Mouse (Mus musculus) kidney, postnatal 14 days (tissue): ENCODE results near the gene Ccne1.
"Not testable (repeated sequence)": the region's sequence is repeated elsewhere in the genome, so short reads cannot be mapped to it uniquely, and the experiment has no call there.

ENCODE experiments used
- DNase-seq: peaks from one replicate; pipeline ENCODE4 v3.0.0; 2022; ENCODE audit warnings: mixed read lengths

Gene Ccne1

GRCm38 (mm10) chr7:38107371-38108259 is at the start of gene Ccne1:
TSS of gene Ccne1 (minus strand) at chr7:38107534.
- DNase-seq, result peak; percentile 99

DNA sequence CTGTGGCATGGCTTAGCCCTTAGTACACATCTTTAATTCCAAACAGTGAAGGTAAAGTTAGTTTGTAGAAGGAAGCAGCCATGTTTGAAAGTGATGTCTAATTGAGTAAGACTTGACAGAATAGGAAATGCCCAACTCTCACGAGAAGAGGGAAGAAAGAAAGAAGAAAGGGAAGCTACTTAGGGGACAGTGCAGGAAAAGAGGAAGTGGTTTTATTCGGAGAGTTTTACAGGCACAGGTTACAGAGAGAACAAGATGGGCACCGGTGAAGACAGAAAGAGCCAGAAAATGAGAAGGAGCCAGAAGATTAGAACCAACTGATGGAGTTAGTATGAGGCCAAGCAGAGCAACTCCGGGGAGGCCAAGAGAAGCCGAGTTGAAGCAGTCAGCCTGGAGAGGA is 48.5 kb upstream of the Ccne1 start:
- no peak for DNase-seq

- DNase-seq, result no peak
Measured at GRCm38 (mm10) chr7:38152571-38152970, 45.2 kb upstream of the Ccne1 start.

GRCm38 (mm10) chr7:38151706-38152312 is 44.5 kb upstream of the Ccne1 start:
- no peak for DNase-seq

DNA sequence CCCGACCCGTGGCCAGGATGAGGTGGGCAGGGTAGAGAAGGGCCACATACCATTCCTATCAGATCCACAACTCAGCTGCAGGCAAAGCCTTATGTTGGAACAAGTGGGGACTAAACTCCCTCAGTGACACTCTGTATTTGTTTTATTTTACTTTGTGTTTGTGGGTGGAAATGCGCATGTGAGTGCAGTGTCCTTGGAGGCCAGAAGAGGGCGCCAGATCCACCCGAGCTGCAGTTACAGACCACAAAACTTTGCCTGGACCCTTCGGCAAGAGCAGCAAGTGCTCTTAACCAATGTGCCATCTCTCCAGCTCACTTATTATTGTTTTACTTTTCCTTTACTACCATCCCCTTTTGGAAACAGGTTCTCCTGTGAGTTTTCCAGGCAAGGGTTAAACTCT is 40.1 kb upstream of the Ccne1 start:
- no peak for DNase-seq

DNA sequence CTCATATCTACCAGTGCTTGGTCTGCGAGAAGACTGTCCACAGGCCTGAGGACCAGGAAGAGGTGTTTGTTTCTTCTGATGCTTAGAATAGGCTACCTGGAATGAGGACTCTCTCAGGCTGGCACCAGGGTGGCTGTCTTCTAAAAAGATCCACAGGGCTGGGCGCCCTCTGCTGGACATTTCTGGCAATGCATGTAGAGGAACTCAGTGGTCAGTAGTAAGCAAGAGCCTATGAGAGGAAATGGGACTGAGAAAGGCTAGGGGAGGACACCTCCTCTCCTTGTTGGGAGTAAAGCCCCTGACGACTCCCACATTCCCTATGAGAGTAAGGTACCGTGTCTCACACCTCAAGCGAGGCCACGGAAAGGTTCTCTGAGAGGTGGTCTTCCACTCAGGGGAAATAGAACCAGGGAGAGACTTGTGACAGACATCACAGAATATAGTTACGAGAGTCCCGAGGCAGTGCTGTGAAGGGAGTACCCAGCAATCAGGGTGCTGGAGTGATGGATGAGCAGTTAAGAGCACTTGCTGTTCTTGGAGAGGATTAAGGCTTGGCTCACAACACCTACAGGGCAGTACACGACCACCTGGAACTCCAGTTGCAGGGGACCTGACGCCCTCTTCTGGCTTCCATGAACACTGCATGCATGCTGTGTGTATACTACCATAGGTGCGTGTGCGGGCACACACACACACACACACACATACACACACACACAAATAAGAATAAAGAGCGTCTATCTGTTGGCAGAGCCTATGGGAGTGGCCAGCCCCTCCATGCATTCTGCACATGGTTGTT is 34.6 kb upstream of the Ccne1 start:
- peak; percentile 85 for DNase-seq

DNA sequence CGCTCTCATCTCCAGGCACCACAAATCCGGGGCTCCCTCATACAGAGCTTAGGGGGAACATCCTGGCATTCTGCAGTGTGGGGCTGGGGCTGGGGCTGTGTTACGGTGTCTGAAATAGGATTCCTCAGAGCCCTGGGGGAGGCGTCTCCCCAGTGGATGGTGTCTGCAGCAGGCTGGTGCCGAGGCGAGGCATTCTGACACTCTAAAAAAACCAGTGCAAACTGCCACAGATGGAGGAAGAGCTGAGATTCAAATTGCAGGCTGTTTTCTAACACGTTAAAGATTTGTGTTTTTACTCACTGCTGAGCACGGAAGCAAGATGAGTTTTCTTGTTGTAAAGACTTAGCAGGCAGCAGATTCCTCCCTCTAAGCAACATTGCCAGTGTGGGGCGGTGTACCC is 33.0 kb upstream of the Ccne1 start:
- DNase-seq, result no peak

DNA sequence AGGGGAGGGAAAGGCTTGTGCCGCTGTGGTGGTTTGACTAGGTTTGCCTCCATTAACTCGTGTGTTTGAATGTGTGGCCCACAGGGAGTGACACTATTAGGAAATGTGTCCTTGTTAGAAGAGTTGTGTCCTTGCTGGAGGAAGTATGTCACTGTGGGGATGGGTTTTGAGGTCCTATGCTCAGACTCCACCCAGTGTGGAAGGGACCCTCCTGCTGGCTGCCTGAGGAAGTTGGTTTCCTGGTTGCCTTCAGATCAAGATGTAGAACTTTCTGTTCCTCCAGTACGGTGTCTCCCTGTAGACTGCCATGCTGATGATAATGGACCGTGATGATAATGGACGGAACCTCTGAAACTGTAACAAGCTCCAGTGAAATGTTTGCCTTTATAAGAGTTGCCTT is 27.1 kb upstream of the Ccne1 start:
- DNase-seq, result no peak

GRCm38 (mm10) chr7:38131186-38131585 is 23.9 kb upstream of the Ccne1 start:
- DNase-seq, result peak; percentile 48

DNA sequence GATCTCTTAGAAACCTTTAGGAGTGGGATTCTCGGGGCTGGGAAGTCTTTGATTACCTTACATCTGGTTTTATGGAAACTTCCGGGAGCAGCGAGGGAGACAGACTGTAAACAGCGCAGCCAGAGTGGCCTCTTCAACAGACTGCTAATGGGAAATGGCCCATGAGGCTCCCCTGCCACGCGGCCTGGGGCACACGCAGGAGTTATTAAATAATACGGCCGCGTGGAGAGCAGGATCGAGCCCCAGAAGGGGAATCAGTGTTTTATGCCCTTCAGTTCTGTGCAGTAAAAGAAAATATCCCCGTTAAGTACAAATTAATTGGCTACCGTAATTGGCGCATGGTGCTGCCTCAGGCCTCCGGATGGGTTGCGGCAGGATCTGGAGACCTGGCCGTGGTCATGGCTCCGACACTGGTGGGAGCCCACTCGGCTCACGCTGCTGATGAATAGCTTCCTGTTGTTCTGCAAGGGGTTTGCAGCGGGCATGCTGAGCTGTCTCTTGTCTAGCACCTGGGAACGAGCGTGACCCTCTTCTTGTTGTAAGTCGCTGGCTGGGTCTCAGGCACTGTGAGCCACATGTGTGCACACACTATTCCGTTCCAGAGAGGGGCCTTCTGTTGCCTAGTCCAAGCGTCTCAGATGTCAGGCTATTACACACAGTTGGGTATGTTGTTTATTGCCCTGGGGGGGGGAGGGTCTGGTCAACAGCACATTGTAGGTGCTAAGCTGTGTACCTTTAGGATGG is 22.8 kb upstream of the Ccne1 start:
- DNase-seq, result no peak

DNA sequence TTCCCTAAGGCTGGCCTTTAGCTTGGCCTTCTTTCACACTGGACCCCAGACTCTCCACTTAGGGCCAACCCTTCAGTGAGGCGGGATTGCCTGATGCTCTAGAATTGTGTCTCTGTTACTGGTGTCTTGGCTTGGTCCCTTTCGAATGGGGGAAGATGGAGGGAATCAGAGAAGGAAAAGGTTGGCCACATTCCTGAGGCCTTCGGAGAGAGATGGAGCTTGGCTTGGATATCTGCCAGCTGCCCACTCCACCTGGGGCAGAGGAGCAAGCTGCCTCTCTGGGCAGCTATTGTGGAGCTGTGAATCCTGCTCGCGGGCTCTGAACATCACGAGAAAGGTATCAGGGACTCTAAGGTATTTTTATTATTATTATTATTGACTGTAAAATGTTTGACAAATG is 22.2 kb upstream of the Ccne1 start:
- DNase-seq, result no peak

GRCm38 (mm10) chr7:38128256-38128655 is 20.9 kb upstream of the Ccne1 start:
- DNase-seq, result not testable (repeated sequence)

GRCm38 (mm10) chr7:38125565-38126159 is 18.3 kb upstream of the Ccne1 start:
- DNase-seq, result no peak

GRCm38 (mm10) chr7:38124164-38124563 is 16.8 kb upstream of the Ccne1 start:
- DNase-seq, result not testable (repeated sequence)

DNA sequence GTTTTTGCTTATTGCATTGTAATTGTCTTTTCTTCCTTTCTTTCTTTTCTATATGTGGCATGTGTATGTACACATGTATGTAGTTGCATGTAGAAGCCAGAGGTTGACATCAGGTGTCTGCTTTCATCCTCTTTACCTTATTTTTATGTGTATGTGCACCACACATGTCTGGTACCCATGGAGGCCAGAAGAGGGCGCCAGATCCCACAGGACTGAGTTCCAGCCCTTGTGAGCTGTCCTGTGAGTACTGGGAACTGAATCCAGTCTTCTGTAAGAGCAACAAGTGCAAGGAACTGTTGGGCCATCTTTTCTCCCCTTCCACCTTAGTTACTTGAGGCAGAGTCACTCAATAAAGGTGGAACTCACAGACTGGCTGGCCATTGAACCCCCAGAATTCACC is 11.3 kb upstream of the Ccne1 start:
- DNase-seq, result no peak

- DNase-seq, result no peak
Measured at GRCm38 (mm10) chr7:38112451-38112850, 5.1 kb upstream of the Ccne1 start.

- DNase-seq, result peak; percentile 80
Measured at GRCm38 (mm10) chr7:38111996-38112395, 4.7 kb upstream of the Ccne1 start.

- peak; percentile 36 for DNase-seq
Measured at GRCm38 (mm10) chr7:38108260-38108632, 912 bp upstream of the Ccne1 start.

DNA sequence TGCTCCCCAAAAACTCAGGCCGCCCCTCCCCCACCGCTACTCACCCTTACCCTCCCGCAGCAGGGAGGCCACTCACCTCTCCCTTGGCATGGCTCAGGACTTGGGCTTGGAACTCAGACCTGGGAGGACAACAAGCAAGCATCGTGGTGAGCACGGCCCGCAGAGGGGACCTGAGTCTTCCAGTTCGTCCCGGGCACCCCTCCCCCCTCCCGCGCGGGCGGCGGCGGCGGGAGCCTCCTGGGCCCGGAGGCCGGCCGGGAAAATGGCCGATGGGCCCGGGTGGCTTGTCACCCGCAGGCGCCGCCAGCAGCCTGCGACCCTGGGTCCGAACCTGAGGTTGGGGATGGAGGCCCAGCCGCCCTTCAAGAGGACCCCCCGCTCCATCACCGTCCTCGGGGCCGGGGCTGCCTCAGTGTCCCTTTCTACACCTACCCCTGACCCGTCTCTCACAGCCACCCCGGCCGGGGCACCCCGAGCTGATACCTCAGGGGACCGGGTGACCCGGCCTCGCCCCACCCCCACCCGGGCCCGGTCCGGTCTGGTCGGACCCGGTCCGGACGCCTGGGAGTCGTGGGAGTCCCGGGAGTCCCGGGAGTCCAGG is 523 bp downstream of the Ccne1 start:
- DNase-seq, result peak; percentile 44

DNA sequence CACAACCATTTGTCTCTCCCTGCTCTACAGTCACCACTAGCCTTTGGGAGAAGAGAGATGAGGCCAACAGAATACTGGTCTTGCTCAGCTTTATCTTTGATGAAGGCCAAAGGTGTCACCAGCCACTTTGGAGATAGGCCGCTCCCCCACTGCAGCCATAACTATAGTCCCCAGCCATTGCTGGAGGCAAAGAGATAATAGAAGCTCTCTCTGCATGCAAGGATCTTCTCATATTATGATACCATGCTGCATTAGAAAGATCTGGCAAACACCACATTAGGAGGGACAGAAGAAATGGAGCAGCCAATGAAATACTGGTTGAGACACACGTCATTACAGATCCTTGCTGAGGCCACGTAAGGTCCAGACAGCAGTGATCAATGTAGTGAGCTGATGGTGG is 2.0 kb downstream of the Ccne1 start:
- no peak for DNase-seq

DNA sequence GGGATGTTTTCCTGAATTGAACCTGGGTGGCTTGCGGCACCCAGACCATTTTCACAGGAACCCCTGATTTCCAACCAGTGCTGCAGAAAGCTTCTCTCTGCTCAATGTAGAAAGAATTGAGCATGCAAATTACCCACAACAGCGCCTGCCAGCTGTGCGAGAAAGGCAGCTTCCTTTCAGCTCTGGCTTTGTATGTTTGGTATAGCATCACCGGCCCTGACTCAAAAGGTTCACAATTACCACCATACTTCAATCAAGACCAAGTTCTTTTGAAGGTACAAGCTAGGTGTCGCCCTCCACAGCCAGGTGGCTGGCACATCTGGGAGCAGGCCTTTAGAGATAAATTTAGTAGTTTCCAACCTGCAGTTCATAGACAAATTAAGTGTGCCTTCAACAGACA is 3.2 kb downstream of the Ccne1 start:
- DNase-seq, result no peak

- DNase-seq, result no peak
Measured at GRCm38 (mm10) chr7:38094353-38094752, 13.0 kb downstream of the Ccne1 start.
